Mouse (Mus musculus) bone marrow macrophage, adult 2 months (primary cell): Measurements from ENCODE around the gene Dpf3. TPM values are rescaled to one million over a fixed set of nuclear protein-coding genes. Genes with fewer than 3 reads are reported as not detected.

Experiments used
- H3K27ac ChIP-seq: 2 replicates; pipeline ENCODE4 v1.5.1; 2012; ENCODE audit warnings: low read depth, low read length; ENCODE audit not compliant: insufficient read depth
- H3K4me1 ChIP-seq: 2 replicates; pipeline ENCODE4 v1.6.1; 2012; ENCODE audit warnings: low read length; ENCODE audit not compliant: control insufficient read depth, insufficient read depth
- H3K4me3 ChIP-seq: 2 replicates; pipeline ENCODE4 v1.5.1; 2012; ENCODE audit warnings: mild to moderate bottlenecking, low read length, moderate library complexity; ENCODE audit not compliant: insufficient read depth
- CTCF ChIP-seq: IDR thresholded peaks from 2 replicates; pipeline ENCODE4 v1.5.1; 2012; ENCODE audit warnings: low read depth, mild to moderate bottlenecking, low read length, moderate library complexity
- POLR2A ChIP-seq: IDR thresholded peaks from 2 replicates; pipeline ENCODE4 v1.6.1; 2012; ENCODE audit warnings: mild to moderate bottlenecking, low read depth, low read length, borderline replicate concordance
- polyA plus RNA-seq: library from polyadenylated mRNA; stranded (reverse); fragments of >200 nt; gene quantifications from 2 replicates; pipeline ENCODE4 v1.2.4, GENCODE M21; 2012; ENCODE audit not compliant: missing spikeins, insufficient read depth, insufficient read length

Gene Dpf3
- polyA plus RNA-seq, 1 experiment: not detected

DNA sequence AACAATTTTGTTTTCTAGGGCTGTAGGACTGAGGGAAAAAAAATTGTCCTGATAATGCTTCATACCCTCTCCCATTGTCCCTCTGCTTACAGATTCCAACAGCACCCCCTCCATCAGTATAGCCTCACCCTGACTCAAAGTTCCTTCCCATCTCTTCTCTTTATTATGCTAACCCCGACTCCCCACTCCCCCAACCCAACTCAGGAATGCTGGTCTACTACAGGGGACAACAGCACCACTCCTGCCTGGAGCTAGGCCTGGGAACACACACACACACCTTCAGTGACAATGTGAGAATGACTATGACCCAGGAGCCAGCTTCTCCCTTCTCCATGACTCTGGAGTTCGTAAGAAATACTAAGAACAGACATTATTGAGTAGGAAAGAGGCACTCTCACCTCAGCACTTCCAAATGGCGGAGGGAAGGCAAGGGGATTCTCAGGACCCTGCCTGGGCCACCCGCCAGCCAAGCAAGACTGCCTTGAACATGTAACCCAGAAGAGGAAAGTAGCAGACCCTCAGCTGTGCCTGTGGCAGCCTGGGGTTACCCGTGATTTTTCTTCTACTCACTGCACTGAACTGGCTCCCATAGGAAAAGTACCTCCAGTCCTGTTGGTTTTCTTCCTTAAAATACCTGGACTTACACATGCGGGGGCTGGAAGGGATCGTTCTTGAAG, 276.2 kb downstream of the Dpf3 start:
- Histone ChIP-seq H3K4me3 (no peak overlapping the region), H3K4me1 (no peaks in the 10 kb centered on the region), H3K27ac (no peak overlapping the region)
- TF ChIP-seq POLR2A (no peak), CTCF (no peak)

DNA sequence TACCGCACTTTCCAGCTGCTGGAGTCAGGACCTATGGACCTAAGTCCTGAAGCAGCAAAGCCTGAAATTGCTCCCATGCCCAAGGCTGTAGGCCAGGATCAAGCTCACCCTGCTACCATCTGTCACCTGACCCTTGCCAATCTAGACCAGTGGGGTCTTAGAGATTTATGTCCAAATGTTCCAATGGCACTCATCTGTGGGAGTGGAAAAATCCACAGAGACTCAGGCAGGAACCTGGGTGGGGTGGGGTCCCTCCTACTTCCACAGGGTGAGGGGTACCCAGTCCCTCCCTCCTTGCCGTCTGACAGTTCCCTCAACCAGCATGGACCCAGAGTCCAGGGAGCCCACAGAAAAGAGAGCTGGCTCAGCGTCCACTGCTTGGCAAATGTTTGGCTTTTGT, 276.8 kb downstream of the Dpf3 start:
- Histone ChIP-seq H3K4me1 (no peaks in the 10 kb centered on the region), H3K27ac (no peak overlapping the region), H3K4me3 (no peak overlapping the region)
- TF ChIP-seq CTCF: no peak
- TF ChIP-seq POLR2A: no peak

DNA sequence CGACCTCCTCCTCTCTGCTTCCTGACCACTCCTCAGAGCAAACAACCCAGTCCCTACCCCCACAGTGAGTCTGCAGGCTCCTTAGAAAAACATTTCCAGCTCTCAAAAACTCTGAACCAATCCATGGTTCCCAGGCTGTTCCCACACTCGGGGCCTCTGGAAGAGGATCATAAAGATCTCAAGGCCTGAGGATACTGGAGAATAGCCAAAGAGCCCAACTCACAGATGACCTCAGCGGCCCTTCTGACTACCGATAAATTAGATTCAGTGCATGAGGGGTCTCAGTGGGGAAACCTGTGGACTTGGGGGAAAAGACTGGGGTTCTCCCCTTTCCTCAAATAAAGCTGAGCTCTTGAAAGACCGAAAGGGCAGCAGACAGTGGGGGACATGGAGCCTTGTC, 277.2 kb downstream of the Dpf3 start:
- Histone ChIP-seq H3K27ac (no peak overlapping the region), H3K4me3 (no peak overlapping the region), H3K4me1 (no peaks in the 10 kb centered on the region)
- TF ChIP-seq POLR2A (no peak), CTCF (no peak)

DNA sequence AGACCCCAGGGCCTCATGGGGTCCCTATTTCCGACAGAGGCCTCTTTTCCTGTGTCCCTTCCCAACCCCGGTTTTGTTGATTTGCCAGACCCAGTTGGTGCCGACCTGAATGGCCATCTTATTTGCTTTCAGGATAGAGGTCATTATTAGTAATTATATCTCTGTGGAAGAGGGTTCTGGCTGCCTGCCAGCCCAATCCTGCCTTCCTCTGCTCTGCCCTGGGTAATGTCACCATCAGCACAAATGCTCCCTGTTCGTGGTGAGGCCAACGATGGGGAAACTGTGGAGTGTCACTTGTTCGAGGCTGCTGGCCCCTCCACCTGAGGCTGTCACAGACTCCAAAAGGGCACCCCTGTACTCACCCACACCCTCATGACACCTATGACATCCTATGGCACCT, 278.1 kb downstream of the Dpf3 start:
- Histone ChIP-seq H3K4me1 (no peaks in the 10 kb centered on the region), H3K4me3 (no peak overlapping the region), H3K27ac (no peak overlapping the region)
- TF ChIP-seq POLR2A (no peak), CTCF (no peak)

DNA sequence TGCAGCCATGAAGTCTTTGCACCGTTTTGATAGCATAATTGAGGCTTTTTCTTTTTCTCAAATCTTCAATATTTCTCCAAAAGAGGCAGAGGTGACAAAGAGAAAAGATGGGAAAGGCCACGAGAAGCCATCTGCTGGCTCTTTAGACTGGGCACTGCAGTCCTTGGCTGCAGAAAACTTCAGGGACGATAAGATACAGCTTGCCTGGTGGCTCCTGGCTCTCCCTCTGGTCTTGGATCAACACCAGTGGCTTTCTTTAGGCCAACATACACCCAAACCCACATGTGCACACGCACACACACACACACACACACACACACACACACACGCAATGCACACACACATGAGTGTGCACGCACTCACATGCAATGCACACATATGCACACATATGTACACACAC, 278.7 kb downstream of the Dpf3 start:
- no peak for TF ChIP-seq CTCF
- no peak for TF ChIP-seq POLR2A
- Histone ChIP-seq H3K4me3 (no peak overlapping the region), H3K4me1 (no peaks in the 10 kb centered on the region), H3K27ac (no peak overlapping the region)

DNA sequence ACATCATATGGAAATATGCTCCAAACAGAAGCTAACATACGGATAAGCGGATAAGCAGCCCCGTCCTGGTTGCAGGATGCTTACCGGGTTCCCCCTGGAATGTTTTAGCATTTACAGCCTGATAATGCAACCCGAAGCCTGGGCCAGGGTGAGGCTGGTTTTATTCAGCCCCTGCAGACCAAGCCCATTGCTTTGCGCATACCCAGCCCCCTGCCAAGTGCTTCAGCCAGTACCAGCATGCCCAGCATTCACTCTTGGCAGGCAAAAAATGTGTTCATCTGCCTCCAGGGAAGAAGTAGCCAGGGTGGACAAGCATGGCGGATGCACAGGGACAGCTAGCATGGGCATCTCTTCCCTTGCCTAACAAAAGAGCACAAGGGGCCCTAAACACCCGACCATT, 279.5 kb downstream of the Dpf3 start:
- Histone ChIP-seq H3K27ac (no peak overlapping the region), H3K4me3 (no peak overlapping the region), H3K4me1 (no peaks in the 10 kb centered on the region)
- TF ChIP-seq CTCF (no peak), POLR2A (no peak)

DNA sequence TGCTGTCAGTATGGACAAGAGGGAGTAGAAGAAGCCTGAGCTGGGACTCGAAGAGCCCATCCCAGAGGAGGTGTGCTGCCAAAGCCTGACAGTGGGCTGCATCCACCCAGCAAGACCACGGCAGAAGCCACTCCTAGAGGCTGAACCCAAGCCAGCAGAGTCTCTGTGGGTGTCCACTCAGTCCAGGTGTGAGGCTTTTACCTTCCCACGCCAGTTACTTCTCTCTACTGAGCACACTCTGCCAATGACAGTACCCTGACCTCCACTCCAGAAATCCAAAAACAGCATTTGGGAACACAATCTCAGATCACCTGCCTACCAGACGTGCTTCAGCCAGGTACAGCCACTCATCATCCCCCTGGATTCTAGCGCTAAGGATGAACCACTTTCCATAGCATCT, 280.0 kb downstream of the Dpf3 start:
- H3K4me1 ChIP-seq: no peaks in the 10 kb centered on the region
- TF ChIP-seq POLR2A (no peak), CTCF (no peak)
- H3K27ac ChIP-seq: no peak overlapping the region
- H3K4me3 ChIP-seq: no peak overlapping the region

DNA sequence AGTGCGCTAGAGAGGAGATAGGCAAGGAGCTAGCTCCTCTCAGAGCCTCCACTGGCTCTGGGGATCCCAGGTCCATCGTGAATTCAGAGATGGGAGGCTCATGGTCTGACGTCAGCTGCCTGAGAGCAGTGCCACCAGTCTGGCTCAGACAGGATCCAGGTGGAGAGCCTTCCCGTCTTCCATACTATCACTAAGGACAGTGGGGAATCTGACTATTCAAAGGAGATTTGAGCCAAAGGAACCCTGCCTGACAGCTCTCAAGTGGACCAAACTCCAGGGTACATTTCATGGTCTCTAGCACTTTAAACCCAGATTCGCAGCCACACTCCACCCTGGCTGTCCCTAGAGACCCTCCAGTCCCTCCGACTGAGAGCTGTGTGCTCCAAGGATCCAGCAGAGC, 280.6 kb downstream of the Dpf3 start:
- TF ChIP-seq CTCF (no peak), POLR2A (no peak)
- Histone ChIP-seq H3K4me1 (no peaks in the 10 kb centered on the region), H3K4me3 (no peak overlapping the region), H3K27ac (no peak overlapping the region)

DNA sequence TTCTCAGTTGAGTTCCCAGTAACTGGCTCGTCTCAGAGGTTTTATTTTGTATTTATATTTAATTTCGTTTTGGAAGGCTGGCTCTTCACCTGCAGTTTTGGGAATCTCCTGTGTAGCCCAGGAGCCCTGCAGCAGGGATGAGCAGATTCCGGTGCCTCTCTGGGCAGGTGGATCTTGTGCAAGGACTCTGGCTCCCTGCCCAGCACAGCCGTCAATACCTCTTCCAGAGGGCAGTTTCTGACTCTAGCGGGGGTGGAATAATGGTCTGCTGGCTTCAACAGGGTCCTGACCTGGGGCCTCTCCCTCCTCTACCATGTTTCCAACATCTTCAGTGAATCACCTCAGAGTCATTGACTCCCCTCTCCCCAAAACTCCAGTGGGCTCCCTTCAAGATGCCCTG, 283.2 kb downstream of the Dpf3 start:
- Histone ChIP-seq H3K4me1 (no peaks in the 10 kb centered on the region), H3K4me3 (no peak overlapping the region), H3K27ac (no peak overlapping the region)
- TF ChIP-seq CTCF: no peak
- no peak for TF ChIP-seq POLR2A

DNA sequence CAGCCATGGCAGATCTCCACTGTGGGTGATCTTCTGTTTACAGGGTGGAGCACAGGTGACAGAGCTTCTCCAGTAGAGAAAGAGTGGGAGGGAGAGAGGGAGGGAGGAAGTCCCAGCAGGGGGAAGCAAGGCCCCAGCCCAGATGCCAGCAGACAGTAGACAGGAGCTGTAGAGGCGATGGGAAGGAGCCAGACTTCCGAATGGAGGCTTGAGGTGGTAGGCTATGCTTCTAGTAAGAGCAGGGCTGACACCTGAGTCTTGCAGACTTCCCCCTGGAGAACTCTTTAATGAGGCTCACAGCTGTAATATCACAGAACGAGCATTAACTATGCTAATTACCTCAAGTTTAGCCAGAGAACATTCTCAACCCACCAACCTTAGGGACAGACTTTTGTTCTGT, 285.8 kb downstream of the Dpf3 start:
- H3K4me1 ChIP-seq: no peaks in the 10 kb centered on the region
- no peak overlapping the region for H3K27ac ChIP-seq
- TF ChIP-seq CTCF (no peak), POLR2A (no peak)

DNA sequence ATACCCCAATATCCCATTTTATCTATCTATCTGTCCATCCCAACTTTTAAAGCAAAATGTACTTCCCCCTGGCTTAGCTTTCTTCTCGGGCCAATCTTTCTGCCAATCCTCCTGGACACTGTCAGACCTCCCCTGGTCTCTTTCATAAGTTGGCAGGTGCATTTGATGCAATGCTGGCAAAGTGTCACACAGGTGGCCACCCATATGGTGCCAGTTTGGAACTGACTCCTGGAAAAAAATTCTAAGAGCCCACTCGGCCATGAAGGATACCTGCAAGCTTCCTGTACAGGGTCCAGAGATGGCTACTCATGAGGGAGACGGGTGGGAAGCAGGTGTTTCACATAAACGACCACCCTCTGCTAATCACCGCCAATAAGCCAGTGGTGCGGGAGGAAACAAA, 307.0 kb downstream of the Dpf3 start:
- Histone ChIP-seq H3K4me3 (no peak overlapping the region), H3K4me1 (no peaks in the 10 kb centered on the region), H3K27ac (no peak overlapping the region)
- TF ChIP-seq CTCF: no peak
- TF ChIP-seq POLR2A: no peak

More for the DNA sequence above, 285.8 kb downstream of the Dpf3 start:
- no peak overlapping the region for H3K4me3 ChIP-seq

DNA sequence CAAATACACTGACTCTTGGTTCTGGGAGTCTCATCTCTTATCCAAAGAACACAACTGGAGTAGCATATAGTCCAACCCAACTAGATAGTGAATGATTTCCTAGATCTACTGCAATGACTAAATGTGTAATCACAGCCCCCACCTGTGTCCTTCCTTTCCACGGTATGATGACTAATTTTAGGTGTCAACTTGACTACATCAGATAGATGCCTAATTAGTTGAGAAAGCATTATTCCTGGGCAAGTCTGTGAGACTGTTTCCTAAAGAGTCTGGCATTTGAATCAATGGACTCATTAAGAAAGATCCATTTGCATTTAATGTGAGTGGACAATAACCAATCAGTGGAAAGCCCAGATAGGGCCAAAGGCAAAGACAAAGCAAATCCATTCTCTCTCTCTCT, 307.7 kb downstream of the Dpf3 start:
- Histone ChIP-seq H3K27ac (no peak overlapping the region), H3K4me3 (no peak overlapping the region), H3K4me1 (no peaks in the 10 kb centered on the region)
- no peak for TF ChIP-seq CTCF
- no peak for TF ChIP-seq POLR2A
